Mouse (Mus musculus) C2C12 (cell line): ENCODE data around the gene Rps6ka1.

Experiments used
- CTCF ChIP-seq: IDR thresholded peaks from one replicate; pipeline ENCODE4 v1.5.1; 2011; ENCODE audit not compliant: control insufficient read depth, insufficient read depth, insufficient read length
- MAX ChIP-seq: IDR thresholded peaks from one replicate; pipeline ENCODE4 v1.6.1; 2011; ENCODE audit warnings: mild to moderate bottlenecking, control low read depth
- MYOD1 ChIP-seq: IDR thresholded peaks from one replicate; pipeline ENCODE4 v1.6.1; 2011; ENCODE audit warnings: low read depth; ENCODE audit not compliant: control insufficient read depth, insufficient read length

DNA sequence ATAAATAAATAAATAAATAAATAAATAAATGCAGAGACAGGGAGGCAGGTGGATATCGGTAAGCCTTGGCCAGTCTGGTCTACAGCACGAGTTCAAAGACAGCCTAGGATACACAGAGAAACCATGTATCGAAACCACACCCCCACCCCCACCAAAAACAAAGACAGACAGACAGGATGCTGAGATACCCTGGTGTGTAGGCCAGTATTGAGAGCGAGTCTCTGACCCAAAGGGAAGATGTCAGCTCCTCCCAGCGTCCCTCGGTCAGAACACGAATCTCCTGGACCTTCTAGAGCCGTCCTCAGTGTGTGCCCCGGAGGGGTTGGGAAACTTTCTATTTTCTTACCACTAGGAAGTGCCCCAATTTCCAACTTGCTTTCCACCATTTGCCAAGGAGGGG lies 42.5 kb downstream of the Rps6ka1 start:
- TF ChIP-seq CTCF (no peak), MAX (no peak), MYOD1 (no peak)
